Mouse (Mus musculus) erythroblast, embryonic 14.5 days (primary cell): ENCODE measurements around the gene Tnfrsf4. TPM values are rescaled to one million over a fixed set of nuclear protein-coding genes. Genes with fewer than 3 reads are reported as not detected.

Experiments used
- H3K27me3 ChIP-seq: 2 replicates; pipeline ENCODE4 v1.6.1; 2012; ENCODE audit warnings: inconsistent platforms; ENCODE audit not compliant: control insufficient read depth
- H3K36me3 ChIP-seq: 2 replicates; pipeline ENCODE4 v1.6.1; 2012; ENCODE audit warnings: mild to moderate bottlenecking, inconsistent platforms; ENCODE audit not compliant: control insufficient read depth
- H3K4me1 ChIP-seq: 2 replicates; pipeline ENCODE4 v1.6.1; 2012; ENCODE audit warnings: inconsistent platforms; ENCODE audit not compliant: control insufficient read depth
- H3K4me3 ChIP-seq: replicated peaks from 2 replicates; pipeline ENCODE3; 2012; ENCODE audit warnings: moderate library complexity, mild to moderate bottlenecking, inconsistent platforms
- H3K9me3 ChIP-seq: 2 replicates; pipeline ENCODE4 v1.6.1; 2012; ENCODE audit warnings: low read length, inconsistent platforms, mixed read lengths; ENCODE audit not compliant: control insufficient read depth
- GATA1 ChIP-seq: IDR thresholded peaks from 2 replicates; pipeline ENCODE4 v1.6.1; 2012; ENCODE audit warnings: low read length, inconsistent platforms, mixed read lengths
- TAL1 ChIP-seq: IDR thresholded peaks from 3 replicates; pipeline ENCODE4 v1.6.1; 2012; ENCODE audit warnings: low read length, inconsistent platforms, mixed read lengths
- polyA plus RNA-seq: library from polyadenylated mRNA; stranded (reverse); fragments of >175 nt; gene quantifications from 2 replicates; pipeline ENCODE4 v1.2.3, GENCODE M21; 2012

The Tnfrsf4 gene
- polyA plus RNA-seq, 1 experiment = 0.11 TPM

GRCm38 (mm10) chr4:156023520-156023919, 9.9 kb downstream of the Tnfrsf4 start:
- H3K4me3 ChIP-seq = no peak overlapping the region
- H3K9me3 ChIP-seq = no peaks in the 10 kb centered on the region
- no peaks in the 10 kb centered on the region for H3K27me3 ChIP-seq
- TF ChIP-seq TAL1 (no peak), GATA1 (no peak)
- no peaks in the 10 kb centered on the region for H3K36me3 ChIP-seq
- peaks cover 4% of the 10 kb centered on the region for H3K4me1 ChIP-seq

- H3K4me3 ChIP-seq = no peak overlapping the region
- no peaks in the 10 kb centered on the region for H3K27me3 ChIP-seq
- H3K4me1 ChIP-seq = peaks cover 4% of the 10 kb centered on the region
- TF ChIP-seq GATA1 = no peak
- TF ChIP-seq TAL1 = no peak
- no peaks in the 10 kb centered on the region for H3K36me3 ChIP-seq
- no peaks in the 10 kb centered on the region for H3K9me3 ChIP-seq
These were observed 10.5 kb downstream of the Tnfrsf4 start for GRCm38 (mm10) chr4:156024184-156024583.

GRCm38 (mm10) chr4:156026013-156026412, 12.4 kb downstream of the Tnfrsf4 start, which contains the start of gene Tnfrsf18:
Tnfrsf18 (plus strand) TSS chr4:156026164.
- Histone ChIP-seq H3K27me3 (no peaks in the 10 kb centered on the region), H3K4me3 (no peak within 1 kb of the TSS), H3K9me3 (no peaks in the 10 kb centered on the region), H3K4me1 (peaks cover 4% of the 10 kb centered on the region), H3K36me3 (no peaks in the 10 kb centered on the region)
- TF ChIP-seq TAL1 (no peak), GATA1 (no peak)

GRCm38 (mm10) chr4:156028580-156028979, 14.9 kb downstream of the Tnfrsf4 start:
- no peak for TF ChIP-seq TAL1
- no peak for TF ChIP-seq GATA1
- Histone ChIP-seq H3K36me3 (no peaks in the 10 kb centered on the region), H3K9me3 (no peaks in the 10 kb centered on the region), H3K27me3 (no peaks in the 10 kb centered on the region; the same call in 1 of the 2 replicates), H3K4me1 (no peaks in the 10 kb centered on the region), H3K4me3 (no peak overlapping the region)

- H3K4me3 ChIP-seq = peak overlapping the region; percentile 47
- no peaks in the 10 kb centered on the region for H3K4me1 ChIP-seq
- H3K27me3 ChIP-seq = peaks cover 19% of the 10 kb centered on the region
- TF ChIP-seq TAL1 (no peak), GATA1 (no peak)
- no peaks in the 10 kb centered on the region for H3K36me3 ChIP-seq
- no peaks in the 10 kb centered on the region for H3K9me3 ChIP-seq
These were observed 17.0 kb downstream of the Tnfrsf4 start for GRCm38 (mm10) chr4:156030651-156031118.

- peak overlapping the region; percentile 47 for H3K4me3 ChIP-seq
- peaks cover 24% of the 10 kb centered on the region for H3K27me3 ChIP-seq
- TF ChIP-seq GATA1 = no peak
- no peaks in the 10 kb centered on the region for H3K36me3 ChIP-seq
- H3K4me1 ChIP-seq = no peaks in the 10 kb centered on the region
- H3K9me3 ChIP-seq = no peaks in the 10 kb centered on the region
These were observed 17.6 kb downstream of the Tnfrsf4 start for GRCm38 (mm10) chr4:156031255-156031592.

GRCm38 (mm10) chr4:156031593-156032391, 18.1 kb downstream of the Tnfrsf4 start:
- TF ChIP-seq GATA1 (no peak), TAL1 (no peak)
- Histone ChIP-seq H3K9me3 (no peaks in the 10 kb centered on the region), H3K4me1 (no peaks in the 10 kb centered on the region), H3K27me3 (peaks cover 26% of the 10 kb centered on the region), H3K36me3 (no peaks in the 10 kb centered on the region), H3K4me3 (peak overlapping the region; percentile 47)

- Histone ChIP-seq H3K27me3 (peaks cover 26% of the 10 kb centered on the region), H3K36me3 (no peaks in the 10 kb centered on the region), H3K4me1 (no peaks in the 10 kb centered on the region), H3K9me3 (no peaks in the 10 kb centered on the region), H3K4me3 (no peak overlapping the region)
- TF ChIP-seq TAL1 (no peak), GATA1 (no peak)
These were observed 19.2 kb downstream of the Tnfrsf4 start for GRCm38 (mm10) chr4:156032856-156033255.

GRCm38 (mm10) chr4:156033476-156034119, 20.0 kb downstream of the Tnfrsf4 start:
- H3K27me3 ChIP-seq = peaks cover 26% of the 10 kb centered on the region
- H3K4me3 ChIP-seq = no peak overlapping the region
- TF ChIP-seq GATA1 (no peak), TAL1 (no peak)
- no peaks in the 10 kb centered on the region for H3K9me3 ChIP-seq
- H3K36me3 ChIP-seq = no peaks in the 10 kb centered on the region
- H3K4me1 ChIP-seq = no peaks in the 10 kb centered on the region
